ENCODE assay signal across 14 mouse cellular contexts in genomic region chr15:42100730-42101129, GRCm38 (mm10).
A peak's percentile ranks its signal among the peaks of the same experiment; 100 is the strongest.
DNase-seq lines count a peak whose midpoint lies in the region; ATAC-seq and TF ChIP-seq lines count a peak whose summit lies in the region.
"Had no signal": no experiment of that assay in that cellular context is flagged by ENCODE, and none has a peak within 500 bp of the region (broad histone marks: within the 10 kb centered on the region; RNA-seq: fewer than 3 reads in every experiment).

No protein-coding gene starts in this region.

- peak; percentile 40 for DNase-seq in limb, embryonic 14.5 days (ENCODE audit: low spot score)
- no peak for DNase-seq in limb, embryonic 10.5 days (ENCODE audit: low spot score)
- DNase-seq in embryo, embryonic 10.5 days (ENCODE audit: low spot score) = peak; percentile 43
- peak; percentile 19 for DNase-seq in gastrocnemius, postnatal 25 days
- DNase-seq in thymus, adult 18-20 months = peak; percentile 18 to 52
- no peak for DNase-seq in T-cell, adult 2 months (ENCODE audit: low spot score)
- no peak for DNase-seq in retina, embryonic 14.5 days (ENCODE audit: low spot score)
- DNase-seq: adrenal gland, postnatal 14 days; cerebellum, postnatal 25 days; kidney, postnatal 4 days had no signal

- no peak overlapping the region for H3K4me3 ChIP-seq in limb, embryonic 14.5 days (replicated peaks; ENCODE audit: low read length)
- no peak overlapping the region for H3K4me3 ChIP-seq in limb, embryonic 10.5 days
- H3K4me3 ChIP-seq: forebrain, embryonic 15.5 days; hindbrain, embryonic 15.5 days; liver, embryonic 15.5 days had no signal

- H3K27ac ChIP-seq in limb, embryonic 14.5 days (replicated peaks; ENCODE audit: low read depth, low read length) = no peak overlapping the region
- no peak overlapping the region for H3K27ac ChIP-seq in limb, embryonic 10.5 days
- H3K27ac ChIP-seq: forebrain, embryonic 15.5 days; hindbrain, embryonic 15.5 days; liver, embryonic 15.5 days had no signal

- H3K9ac ChIP-seq in limb, embryonic 14.5 days (ENCODE audit: low read depth, low read length, severe bottlenecking) = no peak overlapping the region
- H3K9ac ChIP-seq: forebrain, embryonic 15.5 days; hindbrain, embryonic 15.5 days; liver, embryonic 15.5 days had no signal

- no peaks in the 10 kb centered on the region for H3K9me3 ChIP-seq in limb, embryonic 14.5 days (ENCODE audit: control insufficient read depth, low read length)
- no peaks in the 10 kb centered on the region for H3K9me3 ChIP-seq in limb, embryonic 10.5 days (replicated peaks)
- H3K9me3 ChIP-seq: forebrain, embryonic 15.5 days; G1E; hindbrain, embryonic 15.5 days; liver, embryonic 15.5 days had no signal

- no peaks in the 10 kb centered on the region for H3K36me3 ChIP-seq in limb, embryonic 14.5 days (ENCODE audit: control insufficient read depth, insufficient read depth, low read length)
- H3K36me3 ChIP-seq in limb, embryonic 10.5 days = no peaks in the 10 kb centered on the region
- H3K36me3 ChIP-seq: forebrain, embryonic 15.5 days; G1E; hindbrain, embryonic 15.5 days; liver, embryonic 15.5 days had no signal

- WGBS in limb, embryonic 14.5 days = 41% methylated on average over 2 of the region's 2 CpGs
- 47% methylated on average over 2 of the region's 2 CpGs for WGBS in limb, embryonic 10.5 days

- H3K4me1 ChIP-seq in limb, embryonic 14.5 days (ENCODE audit: control insufficient read depth, insufficient read depth, low read length) = no peaks in the 10 kb centered on the region
- H3K4me1 ChIP-seq in limb, embryonic 10.5 days = peaks cover 12% of the 10 kb centered on the region; the same call in 1 of the 2 replicates
- H3K4me1 ChIP-seq: forebrain, embryonic 15.5 days; hindbrain, embryonic 15.5 days; liver, embryonic 15.5 days had no signal

- no peak for TF ChIP-seq POLR2A in limb, embryonic 14.5 days (IDR thresholded peaks at IDR 0.05; ENCODE audit: borderline replicate concordance, extremely low read depth, insufficient read depth, insufficient read length)

- no peaks in the 10 kb centered on the region for H3K27me3 ChIP-seq in limb, embryonic 14.5 days (ENCODE audit: control insufficient read depth, insufficient read depth, low read length)
- H3K27me3 ChIP-seq in limb, embryonic 10.5 days (ENCODE audit: low read depth, poor library complexity, severe bottlenecking) = no peaks in the 10 kb centered on the region
- H3K27me3 ChIP-seq: forebrain, embryonic 15.5 days; hindbrain, embryonic 15.5 days; liver, embryonic 15.5 days had no signal

- H3K4me2 ChIP-seq in limb, embryonic 14.5 days (replicated peaks; ENCODE audit: low read depth, low read length, severe bottlenecking) = no peak overlapping the region
- H3K4me2 ChIP-seq: forebrain, embryonic 15.5 days; hindbrain, embryonic 15.5 days; liver, embryonic 15.5 days had no signal

- ATAC-seq in limb, embryonic 14.5 days (ENCODE audit: low FRiP score, low read depth) = no peak
- ATAC-seq: forebrain, embryonic 15.5 days had no signal

Comparison
In these comparisons a context has a peak if more than half of its experiments do, and no peak if none do; other contexts are left out.
1. DNase-seq: peak in limb, embryonic 14.5 days (single experiment), embryo, embryonic 10.5 days (single experiment), gastrocnemius, postnatal 25 days (single experiment) and thymus, adult 18-20 months (2 of 2); none in limb, embryonic 10.5 days (single experiment), T-cell, adult 2 months (single experiment) and retina, embryonic 14.5 days (single experiment).